Mouse (Mus musculus) E14TG2a.4 (cell line): ENCODE data around the gene Slc25a30.

Experiments
- H3K27me3 ChIP-seq: 2 replicates; pipeline ENCODE4 v1.6.1; 2014; ENCODE audit warnings: low read length, control low read depth; ENCODE audit not compliant: insufficient read depth
- H3K36me3 ChIP-seq: 2 replicates; pipeline ENCODE4 v1.6.1; 2014; ENCODE audit warnings: low read length, control low read depth; ENCODE audit not compliant: insufficient read depth
- H3K4me1 ChIP-seq: replicated peaks from 2 replicates; pipeline ENCODE4 v1.6.1; 2014; ENCODE audit warnings: low read depth, low read length, control low read depth
- H3K4me3 ChIP-seq: replicated peaks from 2 replicates; pipeline ENCODE4 v1.5.1; 2014; ENCODE audit warnings: mild to moderate bottlenecking, low read length
- H3K9me3 ChIP-seq: 2 replicates; pipeline ENCODE4 v1.6.1; 2014; ENCODE audit warnings: low read length, control low read depth
- CTCF ChIP-seq: conservative IDR thresholded peaks from 2 replicates; pipeline ENCODE4 v1.5.1; 2014; ENCODE audit warnings: low read length
- NANOG ChIP-seq: IDR thresholded peaks from 2 replicates; pipeline ENCODE4 v1.6.1; 2014; ENCODE audit warnings: borderline replicate concordance, low read length, mixed read lengths
- POU5F1 ChIP-seq: IDR thresholded peaks from 2 replicates; pipeline ENCODE4 v1.6.1; 2014; ENCODE audit warnings: low read length, borderline replicate concordance

The Slc25a30 gene

DNA sequence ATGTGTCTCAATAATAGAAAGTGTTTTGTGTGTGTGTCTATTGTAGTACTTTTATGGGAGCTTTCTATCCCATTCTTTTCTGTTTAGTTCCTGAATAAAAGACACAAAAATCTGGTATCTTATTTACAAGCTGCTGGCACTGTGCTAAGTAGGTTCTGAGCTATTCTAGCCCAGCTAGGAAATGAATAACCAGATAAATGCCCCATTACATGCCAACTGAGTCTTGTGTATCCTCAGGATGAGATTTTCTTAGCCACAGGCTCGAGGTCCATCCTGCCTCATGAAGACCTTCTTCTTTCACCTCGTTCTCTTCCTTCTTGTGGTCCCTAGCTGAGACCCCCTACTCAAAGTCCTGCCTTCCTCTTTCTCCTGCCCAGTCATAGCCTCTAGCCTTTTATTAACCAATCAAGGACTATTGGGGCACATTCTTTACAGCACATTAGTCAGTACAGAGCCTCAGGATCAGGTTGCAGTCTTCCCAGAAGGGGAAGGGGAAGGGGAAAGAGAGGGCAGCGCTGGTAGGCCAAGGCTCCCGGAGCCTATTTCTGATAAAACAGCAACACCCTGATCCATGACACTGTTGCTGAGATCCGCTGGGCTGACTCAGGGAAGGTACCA, 11.0 kb upstream of the Slc25a30 start:
- H3K4me3 ChIP-seq, result no peak overlapping the region
- peaks cover 5% of the 10 kb centered on the region for H3K4me1 ChIP-seq
- no peak for TF ChIP-seq NANOG
- no peak for TF ChIP-seq CTCF
- TF ChIP-seq POU5F1, result no peak
- no peaks in the 10 kb centered on the region for H3K36me3 ChIP-seq
- H3K9me3 ChIP-seq, result no peaks in the 10 kb centered on the region
- no peaks in the 10 kb centered on the region for H3K27me3 ChIP-seq

DNA sequence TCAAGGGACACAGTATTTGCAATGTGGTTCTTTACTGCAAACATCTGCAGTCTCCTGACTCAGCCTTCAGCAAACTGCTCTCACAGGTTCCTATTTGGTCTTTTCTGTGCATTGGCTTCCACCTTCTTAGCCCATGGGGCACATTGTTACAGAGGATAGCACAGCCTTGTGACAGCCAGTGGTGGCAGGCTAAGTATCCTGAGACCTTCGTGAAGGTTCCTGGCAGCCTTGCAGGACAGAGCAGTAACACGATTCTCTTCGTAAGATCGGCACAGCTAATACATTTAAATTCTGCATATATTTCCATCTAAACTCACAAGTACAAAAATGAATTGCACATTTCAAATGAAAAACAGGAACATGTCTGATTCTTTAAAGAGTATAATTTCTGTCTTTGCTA, 9.1 kb upstream of the Slc25a30 start:
- no peak overlapping the region for H3K4me3 ChIP-seq
- H3K27me3 ChIP-seq, result 0 out of 2 replicates have a peak, but pooled peaks cover 2% of the 10 kb centered on the region
- peaks cover 5% of the 10 kb centered on the region for H3K4me1 ChIP-seq
- TF ChIP-seq POU5F1 (no peak), CTCF (no peak), NANOG (no peak)
- H3K9me3 ChIP-seq, result no peaks in the 10 kb centered on the region
- no peaks in the 10 kb centered on the region for H3K36me3 ChIP-seq

DNA sequence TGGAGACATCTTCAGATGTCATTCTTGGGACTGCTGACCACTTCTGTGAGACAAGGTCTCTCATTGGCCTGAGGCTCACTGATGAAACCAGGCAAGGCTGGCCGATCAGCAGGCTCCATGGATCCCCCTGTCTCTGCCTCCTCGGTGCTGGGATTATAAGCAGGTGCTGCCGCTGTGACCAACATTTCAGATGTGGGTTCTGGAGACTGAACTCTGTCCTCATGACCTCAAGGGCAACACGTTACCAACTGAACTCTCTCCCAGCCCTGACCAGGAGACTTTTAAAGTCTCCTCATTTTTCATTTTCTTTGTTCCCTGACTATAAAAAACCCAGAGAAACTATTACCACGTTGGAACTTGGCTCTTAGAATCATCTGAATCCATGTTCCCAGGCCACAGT, 7.9 kb upstream of the Slc25a30 start:
- H3K9me3 ChIP-seq, result no peaks in the 10 kb centered on the region
- peaks cover 7% of the 10 kb centered on the region for H3K27me3 ChIP-seq
- H3K4me3 ChIP-seq, result no peak overlapping the region
- no peaks in the 10 kb centered on the region for H3K36me3 ChIP-seq
- peaks cover 5% of the 10 kb centered on the region for H3K4me1 ChIP-seq
- TF ChIP-seq CTCF (no peak), POU5F1 (no peak)

DNA sequence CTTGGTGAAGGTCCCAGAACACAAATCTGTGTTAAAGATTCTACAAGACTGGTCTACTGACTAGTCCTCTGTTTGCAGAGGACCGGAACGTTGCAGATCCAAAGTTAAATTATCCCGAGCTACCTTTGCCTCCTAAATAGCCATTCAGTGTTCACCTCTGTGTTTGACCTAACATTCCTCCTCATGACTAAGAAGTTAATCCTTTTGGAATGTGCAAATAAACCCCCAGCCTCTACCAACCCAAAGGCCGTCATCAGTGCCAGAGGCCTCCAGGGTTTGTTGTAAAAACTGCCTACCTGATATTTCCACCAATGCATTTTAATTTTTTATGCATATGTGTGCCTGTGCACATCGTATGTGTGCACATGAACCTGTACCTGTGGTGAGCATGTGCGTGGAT, 7.5 kb upstream of the Slc25a30 start:
- H3K9me3 ChIP-seq, result no peaks in the 10 kb centered on the region
- no peaks in the 10 kb centered on the region for H3K36me3 ChIP-seq
- H3K4me1 ChIP-seq, result peaks cover 5% of the 10 kb centered on the region
- TF ChIP-seq POU5F1 (no peak), CTCF (no peak), NANOG (no peak)
- peaks cover 8% of the 10 kb centered on the region for H3K27me3 ChIP-seq
- no peak overlapping the region for H3K4me3 ChIP-seq

DNA sequence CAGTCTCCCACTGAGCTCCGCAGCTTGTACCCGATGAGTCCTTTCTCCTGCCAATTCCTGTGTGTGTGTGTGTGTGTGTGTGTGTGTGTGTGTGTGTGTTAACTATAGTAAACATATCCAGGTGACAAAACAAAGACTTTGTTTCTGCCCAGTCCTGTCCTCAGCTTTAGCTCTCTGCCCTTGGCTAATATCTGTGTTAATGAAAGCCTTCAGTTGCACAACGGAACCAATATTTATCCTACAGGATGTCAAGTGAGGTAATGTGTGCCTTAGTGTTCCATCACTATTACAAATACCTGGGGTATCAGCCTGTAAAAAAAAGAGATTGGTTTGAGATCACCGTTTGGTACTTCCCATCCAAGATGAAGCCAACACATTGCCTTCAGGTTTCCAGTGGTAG, 6.3 kb upstream of the Slc25a30 start:
- peaks cover 7% of the 10 kb centered on the region for H3K4me1 ChIP-seq
- peaks cover 19% of the 10 kb centered on the region for H3K27me3 ChIP-seq
- H3K36me3 ChIP-seq, result no peaks in the 10 kb centered on the region
- no peak for TF ChIP-seq CTCF
- TF ChIP-seq NANOG, result no peak
- no peak for TF ChIP-seq POU5F1
- H3K9me3 ChIP-seq, result no peaks in the 10 kb centered on the region
- H3K4me3 ChIP-seq, result no peak overlapping the region

DNA sequence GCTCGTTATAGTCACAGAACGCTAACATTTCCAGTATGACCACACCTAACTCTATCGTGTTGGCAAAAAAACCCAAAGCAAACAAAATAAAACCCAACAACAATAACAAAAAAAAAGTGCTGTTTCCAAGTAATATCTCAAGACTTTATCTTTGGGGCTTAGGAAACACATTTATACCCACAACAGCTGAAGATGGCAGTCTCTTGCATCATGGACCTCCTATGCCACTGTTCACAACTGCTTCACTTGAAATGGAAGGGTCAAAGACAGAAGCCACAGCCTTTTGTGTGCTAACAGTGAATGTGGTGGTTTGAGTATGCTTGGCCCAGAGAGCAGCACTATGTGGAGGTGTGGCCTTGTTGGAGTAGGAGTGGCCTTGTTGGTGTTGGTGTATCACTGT, 4.5 kb upstream of the Slc25a30 start:
- peaks cover 14% of the 10 kb centered on the region for H3K4me1 ChIP-seq
- H3K9me3 ChIP-seq, result no peaks in the 10 kb centered on the region
- TF ChIP-seq NANOG (no peak), CTCF (no peak), POU5F1 (no peak)
- no peaks in the 10 kb centered on the region for H3K36me3 ChIP-seq
- H3K27me3 ChIP-seq, result peaks cover 23% of the 10 kb centered on the region
- no peak overlapping the region for H3K4me3 ChIP-seq

DNA sequence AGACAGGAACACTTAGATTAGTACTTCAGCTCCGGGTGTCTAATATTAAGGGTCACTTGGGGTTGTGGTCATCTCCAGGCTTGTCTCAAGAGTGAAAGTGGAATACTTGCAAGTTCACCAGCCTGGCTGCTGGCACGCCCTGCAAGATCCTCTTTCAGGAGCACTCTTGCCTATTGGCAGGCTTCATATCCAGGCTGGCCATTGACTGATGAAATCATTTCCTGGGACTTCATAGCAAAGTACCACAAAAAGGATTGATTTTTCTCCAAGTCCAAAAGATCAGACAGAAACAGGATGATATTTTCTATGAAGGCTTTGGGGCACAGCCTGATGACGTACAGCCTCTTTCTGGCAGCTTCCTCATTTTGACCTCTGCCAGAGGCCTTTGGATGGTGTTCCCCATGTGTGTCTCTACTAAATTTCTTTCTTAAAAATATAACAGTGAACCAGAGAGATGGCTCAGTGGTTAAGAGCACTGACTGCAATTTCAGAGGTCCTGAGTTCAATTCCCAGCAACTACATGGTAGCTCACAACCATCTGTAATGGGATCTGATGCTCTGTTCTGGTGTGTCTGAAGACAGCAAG, 3.7 kb upstream of the Slc25a30 start:
- peaks cover 21% of the 10 kb centered on the region for H3K4me1 ChIP-seq
- no peaks in the 10 kb centered on the region for H3K36me3 ChIP-seq
- H3K4me3 ChIP-seq, result no peak overlapping the region
- H3K27me3 ChIP-seq, result peaks cover 23% of the 10 kb centered on the region
- TF ChIP-seq NANOG (no peak), CTCF (no peak), POU5F1 (no peak)
- no peaks in the 10 kb centered on the region for H3K9me3 ChIP-seq

DNA sequence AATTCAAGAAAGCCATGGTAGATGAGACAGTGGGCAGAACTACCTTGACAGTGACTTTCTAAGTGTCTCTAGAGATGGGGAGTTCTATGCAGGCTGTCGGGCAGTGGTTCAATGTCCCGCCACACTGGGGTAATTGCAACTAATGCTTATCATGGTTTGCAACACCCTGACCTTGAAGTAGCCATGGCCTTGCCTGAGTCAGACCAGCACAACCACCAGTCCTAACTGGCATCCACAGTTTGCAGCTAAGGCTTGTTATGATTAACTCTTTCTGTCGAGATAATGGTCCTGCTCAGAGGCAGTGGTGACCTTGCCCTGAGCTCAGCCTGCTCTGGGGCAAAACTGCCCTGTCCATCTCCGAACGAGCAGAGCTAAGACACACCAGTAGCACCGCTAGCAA, 2.5 kb upstream of the Slc25a30 start:
- H3K4me3 ChIP-seq, result no peak overlapping the region

DNA sequence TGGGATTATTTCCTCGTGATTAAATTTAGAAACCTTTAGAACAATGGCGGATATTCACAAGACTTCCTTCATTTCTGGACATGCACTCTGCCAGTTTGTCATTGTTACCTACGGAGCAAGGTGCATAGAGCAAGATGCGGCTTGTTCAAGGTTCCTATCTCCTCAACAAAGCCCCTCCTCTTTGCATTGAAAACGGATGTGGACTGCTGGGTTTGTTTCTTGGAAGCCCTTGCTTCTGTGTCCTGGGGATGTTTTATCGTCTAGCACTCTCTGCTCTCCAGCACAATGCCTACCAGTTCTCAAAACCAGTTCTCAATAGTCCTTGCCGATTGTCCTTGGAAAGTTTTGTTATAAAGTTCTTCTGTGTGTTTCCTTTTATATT, 948 bp upstream of the Slc25a30 start:
- peaks cover 23% of the 10 kb centered on the region for H3K27me3 ChIP-seq
- H3K36me3 ChIP-seq, result no peaks in the 10 kb centered on the region
- peaks cover 21% of the 10 kb centered on the region for H3K4me1 ChIP-seq
- no peak overlapping the region for H3K4me3 ChIP-seq
- TF ChIP-seq CTCF, result no peak; the same call in 1 of the 2 replicates
- no peak for TF ChIP-seq POU5F1
- TF ChIP-seq NANOG, result no peak
- H3K9me3 ChIP-seq, result no peaks in the 10 kb centered on the region

More for the DNA sequence above, 2.5 kb upstream of the Slc25a30 start:
- H3K36me3 ChIP-seq, result no peaks in the 10 kb centered on the region
- H3K4me1 ChIP-seq, result peaks cover 21% of the 10 kb centered on the region
- no peaks in the 10 kb centered on the region for H3K9me3 ChIP-seq
- TF ChIP-seq POU5F1 (no peak), CTCF (no peak), NANOG (no peak)
- peaks cover 23% of the 10 kb centered on the region for H3K27me3 ChIP-seq
